Mouse (Mus musculus) CH12.LX (cell line): Measurements from ENCODE around the gene Smurf2. TPM values are rescaled to one million over a fixed set of nuclear protein-coding genes. Genes with fewer than 3 reads are reported as not detected.

ENCODE experiments used
- DNase-seq: peaks from one replicate; pipeline ENCODE4 v3.0.0-alpha.2; 2013; ENCODE audit errors: extremely low read depth
- H3K27ac ChIP-seq: 2 replicates; pipeline ENCODE4 v1.5.1; 2012; ENCODE audit warnings: low read depth, mild to moderate bottlenecking, control low read depth, moderate library complexity; ENCODE audit not compliant: insufficient read depth
- H3K27me3 ChIP-seq: replicated peaks from 2 replicates; pipeline ENCODE3; 2012; ENCODE audit warnings: inconsistent platforms
- H3K36me3 ChIP-seq, 2 experiments: replicated peaks in 1 of 2; 2 replicates each; pipeline versions ENCODE3 to v1.6.1; 2012; ENCODE audit warnings: inconsistent platforms in 1 of 2, low read length in 1 of 2, mild to moderate bottlenecking in 1 of 2, mixed read lengths in 1 of 2, moderate library complexity in 1 of 2; ENCODE audit not compliant: control insufficient read depth in 1 of 2, insufficient read depth in 1 of 2
- H3K4me1 ChIP-seq, 2 experiments: 2 replicates each; pipeline ENCODE4 v1.6.1; 2012; ENCODE audit warnings: inconsistent platforms in 1 of 2, moderate library complexity in 1 of 2; ENCODE audit not compliant: insufficient read depth in 2 of 2, control insufficient read depth in 1 of 2
- H3K4me2 ChIP-seq: 2 replicates; pipeline ENCODE4 v1.6.1; 2012; ENCODE audit warnings: low read depth, mild to moderate bottlenecking, control low read depth; ENCODE audit not compliant: poor library complexity, insufficient read depth, severe bottlenecking
- H3K4me3 ChIP-seq, 3 experiments: fragments of 150-350 bp in 1 of 3; sonication (generic) in 1 of 3; replicated peaks in 1 of 3; 2 replicates each; pipeline versions ENCODE3 to v1.5.1; 2011 to 2012; ENCODE audit warnings: low read depth in 2 of 3, low read length in 2 of 3, mild to moderate bottlenecking in 2 of 3, moderate library complexity in 2 of 3, control low read depth in 1 of 3, improper control_type of control experiment in 1 of 3, inconsistent platforms in 1 of 3, mixed read lengths in 1 of 3; ENCODE audit not compliant: poor library complexity in 1 of 3
- H3K79me2 ChIP-seq: replicated peaks from 2 replicates; pipeline ENCODE4 v1.6.1; 2012; ENCODE audit warnings: mild to moderate bottlenecking, moderate library complexity; ENCODE audit not compliant: control insufficient read depth, poor library complexity, insufficient read depth, severe bottlenecking; ENCODE audit errors: extremely low read depth
- H3K9ac ChIP-seq: 2 replicates; pipeline ENCODE4 v1.6.1; 2012; ENCODE audit warnings: low read depth, mild to moderate bottlenecking, control low read depth, moderate library complexity; ENCODE audit not compliant: insufficient read depth
- H3K9me3 ChIP-seq: replicated peaks from 2 replicates; pipeline ENCODE3; 2012; ENCODE audit warnings: low read length, inconsistent platforms, mixed read lengths
- BHLHE40 ChIP-seq: IDR thresholded peaks from 2 replicates; pipeline ENCODE4 v1.6.1; 2011; ENCODE audit warnings: mild to moderate bottlenecking, low read depth, low read length, improper control_type of control experiment
- CHD2 ChIP-seq: IDR thresholded peaks from 2 replicates; pipeline ENCODE4 v1.6.1; 2011; ENCODE audit warnings: low read length, improper control_type of control experiment
- EP300 ChIP-seq: IDR thresholded peaks from 2 replicates; pipeline ENCODE4 v1.6.1; 2011; ENCODE audit warnings: low read length, improper control_type of control experiment
- JUND ChIP-seq: conservative IDR thresholded peaks from 2 replicates; pipeline ENCODE4 v1.6.1; 2011; ENCODE audit warnings: low read depth, low read length, improper control_type of control experiment
- KAT2A ChIP-seq: IDR thresholded peaks from 2 replicates; pipeline ENCODE4 v1.6.1; 2012; ENCODE audit warnings: low read length, improper control_type of control experiment, inconsistent platforms; ENCODE audit not compliant: insufficient replicate concordance
- MAZ ChIP-seq: IDR thresholded peaks from 2 replicates; pipeline ENCODE4 v1.6.1; 2012; ENCODE audit warnings: low read depth, mild to moderate bottlenecking, inconsistent platforms, low read length, improper control_type of control experiment, moderate library complexity
- MEF2A ChIP-seq: IDR thresholded peaks from 2 replicates; pipeline ENCODE4 v1.6.1; 2014; ENCODE audit warnings: low read depth, mild to moderate bottlenecking, inconsistent platforms, low read length, improper control_type of control experiment, borderline replicate concordance
- MYC ChIP-seq: IDR thresholded peaks from 2 replicates; pipeline ENCODE4 v1.6.1; 2011; ENCODE audit warnings: low read depth, mild to moderate bottlenecking, improper control_type of control experiment, low read length
- NELFE ChIP-seq: IDR thresholded peaks from 2 replicates; pipeline ENCODE4 v1.6.1; 2011; ENCODE audit warnings: low read depth, low read length, improper control_type of control experiment
- PAX5 ChIP-seq: IDR thresholded peaks from 2 replicates; pipeline ENCODE4 v1.6.1; 2012; ENCODE audit warnings: low read length, inconsistent platforms, mixed read lengths
- POLR2AphosphoS2 ChIP-seq: IDR thresholded peaks from 2 replicates; pipeline ENCODE4 v1.6.1; 2011; ENCODE audit warnings: low read depth, low read length, improper control_type of control experiment
- TBP ChIP-seq: conservative IDR thresholded peaks from 2 replicates; pipeline ENCODE4 v1.6.1; 2011; ENCODE audit warnings: low read depth, low read length, improper control_type of control experiment
- dilution Hi-C: fragments of 300-500 bp; cut with MboI; formaldehyde crosslinking; loops from 2 replicates; pipeline ENCODE4 v1.14.3; 2020; ENCODE audit warnings: low sequenced_read_pairs; ENCODE audit not compliant: extremely low pct_unique_long_range_greater_than_20kb, extremely low pct_ligation_motif_present
- in situ Hi-C: fragments of 300-500 bp; cut with MboI; formaldehyde crosslinking; loops from 3 replicates; pipeline ENCODE4 v1.14.3; 2019; ENCODE audit warnings: low sequenced_read_pairs, low pct_ligation_motif_present, low pct_unique_long_range_greater_than_20kb, mixed read lengths
- polyA plus RNA-seq: library from polyadenylated mRNA; unstranded; fragments of >175 nt; gene quantifications from 2 replicates; pipeline ENCODE4 v1.2.1, GENCODE M21; 2012; ENCODE audit warnings: low read depth; ENCODE audit not compliant: insufficient read length
- total RNA-seq, 2 experiments: library from RNA; depleted of rRNA; stranded (reverse); fragments of 300-350 nt in 1 of 2; fragments of >200 nt in 1 of 2; gene quantifications; 2 replicates each; pipeline ENCODE4 v1.2.3; 2012 to 2014

The Smurf2 gene
- total and polyA plus RNA-seq, 3 experiments: 10.8 to 13.2 (median 11.3) TPM

GRCm38 (mm10) chr11:106819595-106819994, 100.9 kb downstream of the Smurf2 start:
- Histone ChIP-seq H3K27ac (no peak overlapping the region), H3K9ac (no peak overlapping the region), H3K79me2 (no peaks in the 10 kb centered on the region)
- dilution Hi-C loops: no loop called here
- TF ChIP-seq EP300 (no peak), MYC (no peak), KAT2A (no peak), MEF2A (no peak), TBP (no peak), BHLHE40 (no peak)
- TF ChIP-seq, all 38 proteins: peak for 0
- in situ Hi-C loops: no loop called here
- no peak for DNase-seq
- Histone ChIP-seq H3K36me3 (peaks cover 73 to 92% of the 10 kb centered on the region in 2 experiments), H3K27me3 (no peaks in the 10 kb centered on the region), H3K9me3 (no peaks in the 10 kb centered on the region), H3K4me3 (no peak overlapping the region), H3K4me2 (no peak overlapping the region), H3K4me1 (no peaks in the 10 kb centered on the region)

- H3K4me2 ChIP-seq: no peak overlapping the region
- in situ Hi-C loops (no loop called here), dilution Hi-C loops (no loop called here)
- H3K4me1 ChIP-seq: no peaks in the 10 kb centered on the region
- H3K36me3 ChIP-seq: peaks cover 77 to 95% of the 10 kb centered on the region in 2 experiments
- no peaks in the 10 kb centered on the region for H3K79me2 ChIP-seq
- no peak for DNase-seq
- H3K4me3 ChIP-seq: no peak overlapping the region
- no peak overlapping the region for H3K27ac ChIP-seq
- H3K27me3 ChIP-seq: no peaks in the 10 kb centered on the region
- TF ChIP-seq POLR2AphosphoS2 (no peak), MAZ (no peak), TBP (no peak), PAX5 (no peak), KAT2A (no peak)
- no peaks in the 10 kb centered on the region for H3K9me3 ChIP-seq
- no peak overlapping the region for H3K9ac ChIP-seq
These were observed 102.2 kb downstream of the Smurf2 start for GRCm38 (mm10) chr11:106818341-106818740.

- TF ChIP-seq NELFE (no peak), CHD2 (no peak), JUND (no peak)
- no peak for DNase-seq
- H3K36me3 ChIP-seq: peaks cover 78 to 95% of the 10 kb centered on the region in 2 experiments
- no peaks in the 10 kb centered on the region for H3K27me3 ChIP-seq
- no peaks in the 10 kb centered on the region for H3K4me1 ChIP-seq
- H3K9me3 ChIP-seq: no peaks in the 10 kb centered on the region
- H3K4me3 ChIP-seq: no peak overlapping the region
- dilution Hi-C loops (no loop called here), in situ Hi-C loops (no loop called here)
- no peak overlapping the region for H3K27ac ChIP-seq
- H3K79me2 ChIP-seq: no peaks in the 10 kb centered on the region
- H3K4me2 ChIP-seq: no peak overlapping the region
- no peak overlapping the region for H3K9ac ChIP-seq
These were observed 102.7 kb downstream of the Smurf2 start for GRCm38 (mm10) chr11:106817808-106818207.
